Mouse (Mus musculus): ENCODE results near the gene Cyp1a2.

Gene Cyp1a2

GRCm38 (mm10) chr9:57671500-57671899, 12.0 kb downstream of the Cyp1a2 start:
- in situ Hi-C loops (cut with MboI, MseI) = no loop called here

GRCm38 (mm10) chr9:57671037-57671436, 12.5 kb downstream of the Cyp1a2 start:
- in situ Hi-C loops (cut with MboI, MseI) = no loop called here

GRCm38 (mm10) chr9:57669566-57669965, 13.9 kb downstream of the Cyp1a2 start:
- in situ Hi-C loops (cut with MboI, MseI) = loop anchor here (10.0 kb wide), 1 partner anchor 85 kb away; no protein-coding TSS in a partner anchor

GRCm38 (mm10) chr9:57668277-57668676, 15.2 kb downstream of the Cyp1a2 start:
- in situ Hi-C loops (cut with MboI, MseI) = loop anchor here (10.0 kb wide), 1 partner anchor 87 kb away; no protein-coding TSS in a partner anchor

GRCm38 (mm10) chr9:57667817-57668216, 15.7 kb downstream of the Cyp1a2 start:
- in situ Hi-C loops (cut with MboI, MseI) = loop anchor here (10.0 kb wide), 1 partner anchor 87 kb away; no protein-coding TSS in a partner anchor

GRCm38 (mm10) chr9:57667136-57667535, 16.4 kb downstream of the Cyp1a2 start:
- in situ Hi-C loops (cut with MboI, MseI) = loop anchor here (10.0 kb wide), 1 partner anchor 88 kb away; no protein-coding TSS in a partner anchor

GRCm38 (mm10) chr9:57666536-57666935, 17.0 kb downstream of the Cyp1a2 start:
- in situ Hi-C loops (cut with MboI, MseI) = loop anchor here (10.0 kb wide), 1 partner anchor 88 kb away; no protein-coding TSS in a partner anchor

- in situ Hi-C loops (cut with MboI, MseI) = loop anchor here (10.0 kb wide), 1 partner anchor 90 kb away; no protein-coding TSS in a partner anchor
Measured at GRCm38 (mm10) chr9:57664616-57665015, 18.9 kb downstream of the Cyp1a2 start.

- in situ Hi-C loops (cut with MboI, MseI) = loop anchor here (10.0 kb wide), 1 partner anchor 93 kb away; no protein-coding TSS in a partner anchor
Measured at GRCm38 (mm10) chr9:57661552-57661951, 22.0 kb downstream of the Cyp1a2 start.

- in situ Hi-C loops (cut with MboI, MseI) = loop anchor here (10.0 kb wide), 1 partner anchor 94 kb away; no protein-coding TSS in a partner anchor
Measured at GRCm38 (mm10) chr9:57660501-57660900, 23.0 kb downstream of the Cyp1a2 start.

- in situ Hi-C loops (cut with MboI, MseI) = loop anchor here (10.0 kb wide), 1 partner anchor 95 kb away; no protein-coding TSS in a partner anchor
Measured at GRCm38 (mm10) chr9:57659774-57660173, 23.7 kb downstream of the Cyp1a2 start.

- in situ Hi-C loops (cut with MboI, MseI) = no loop called here
Measured at GRCm38 (mm10) chr9:57658970-57659369, 24.5 kb downstream of the Cyp1a2 start.

GRCm38 (mm10) chr9:57657843-57658242, 25.7 kb downstream of the Cyp1a2 start:
- in situ Hi-C loops (cut with MboI, MseI) = no loop called here

- in situ Hi-C loops (cut with MboI, MseI) = no loop called here
Measured at GRCm38 (mm10) chr9:57656631-57657350, 26.7 kb downstream of the Cyp1a2 start.

GRCm38 (mm10) chr9:57655749-57656148, 27.8 kb downstream of the Cyp1a2 start:
- in situ Hi-C loops (cut with MboI, MseI) = no loop called here

- in situ Hi-C loops (cut with MboI, MseI) = no loop called here
Measured at GRCm38 (mm10) chr9:57654966-57655365, 28.5 kb downstream of the Cyp1a2 start.

GRCm38 (mm10) chr9:57653283-57653682, 30.2 kb downstream of the Cyp1a2 start, which contains the start of gene Csk:
Gene Csk, minus strand, starts transcription at chr9:57653631.
- in situ Hi-C loops (cut with MboI, MseI) = no loop called here

- in situ Hi-C loops (cut with MboI, MseI) = no loop called here
Measured at GRCm38 (mm10) chr9:57652855-57653254, 30.6 kb downstream of the Cyp1a2 start.

GRCm38 (mm10) chr9:57652351-57652750, 31.2 kb downstream of the Cyp1a2 start:
- in situ Hi-C loops (cut with MboI, MseI) = no loop called here

- in situ Hi-C loops (cut with MboI, MseI) = no loop called here
Measured at GRCm38 (mm10) chr9:57650786-57651311, 32.7 kb downstream of the Cyp1a2 start.

GRCm38 (mm10) chr9:57650130-57650785, 33.2 kb downstream of the Cyp1a2 start:
- in situ Hi-C loops (cut with MboI, MseI) = no loop called here

Measured in T-helper 1 cell (primary cell).